Comparison of ENCODE assay signal across 12 mouse cellular contexts in genomic region chr5:123837371-123837770, GRCm38 (mm10). TPM values are rescaled to one million over a fixed set of nuclear protein-coding genes. Genes with fewer than 3 reads are reported as not detected.
"Had no signal": no experiment of that assay in that cellular context is flagged by ENCODE, and none has a peak within 500 bp of the region (broad histone marks: within the 10 kb centered on the region; RNA-seq: fewer than 3 reads in every experiment).

No protein-coding gene starts in this region.

- H3K27me3 ChIP-seq: midbrain, embryonic 15.5 days; neural tube, embryonic 12.5 days had no signal

- H3K9me3 ChIP-seq: midbrain, embryonic 15.5 days; neural tube, embryonic 12.5 days had no signal

- H3K9ac ChIP-seq: liver, embryonic 14.5 days; midbrain, embryonic 15.5 days; neural tube, embryonic 12.5 days had no signal

- DNase-seq: kidney, adult 11 months; kidney, postnatal 36 days; layer of hippocampus, adult 9-11 months; lung, adult 18-20 months; lung, postnatal 36 days; thymus, postnatal 36 days had no signal

- H3K36me3 ChIP-seq: midbrain, embryonic 15.5 days; neural tube, embryonic 12.5 days had no signal

- ATAC-seq: midbrain, embryonic 15.5 days had no signal

- H3K4me2 ChIP-seq: midbrain, embryonic 15.5 days; neural tube, embryonic 12.5 days had no signal

- H3K4me3 ChIP-seq: midbrain, embryonic 15.5 days; neural tube, embryonic 12.5 days had no signal

- H3K27ac ChIP-seq: liver, embryonic 14.5 days; midbrain, embryonic 15.5 days; neural tube, embryonic 12.5 days had no signal

- H3K4me1 ChIP-seq: midbrain, embryonic 15.5 days; neural tube, embryonic 12.5 days had no signal

RNA-seq across cellular contexts. Expression of gene Hcar2, which starts 27.9 kb away (rescaled TPM):
- polyA plus RNA-seq: kidney, embryonic 14.5 days; limb, embryonic 11.5 days; midbrain, embryonic 15.5 days; neural tube, embryonic 12.5 days had no signal

RNA-seq across cellular contexts. Expression of gene Hcar1, which starts 42.4 kb away (rescaled TPM):
- polyA plus RNA-seq: liver, adult 2 months; neural tube, embryonic 12.5 days had no signal
